Mouse (Mus musculus) left cerebral cortex, adult 11 months (tissue): Measurements from ENCODE around the gene Col4a4.
A peak's percentile ranks its signal among the peaks of the same experiment; 100 is the strongest.

Experiments
- DNase-seq: peaks from one replicate; pipeline ENCODE4 v3.0.0; 2022; ENCODE audit warnings: low spot score

The Col4a4 gene

DNA sequence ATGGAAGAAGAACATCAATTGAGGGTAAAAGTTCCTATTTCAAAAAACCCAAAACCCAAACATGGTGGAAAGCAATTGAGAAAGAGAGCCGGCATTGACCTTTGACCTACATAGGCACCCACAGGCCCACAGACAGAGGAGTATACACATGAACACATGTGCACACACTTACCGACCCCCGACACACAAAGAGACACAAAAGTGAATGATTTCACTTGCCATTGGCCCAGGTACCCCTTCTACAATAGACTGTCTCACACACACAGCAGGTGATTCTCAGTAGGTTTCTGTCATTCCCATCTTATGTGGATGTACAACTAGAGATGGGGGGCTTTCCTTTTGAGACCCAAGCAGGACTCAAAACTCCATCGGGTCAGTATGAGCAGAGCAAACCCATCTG lies 110.8 kb downstream of the Col4a4 start:
- no peak for DNase-seq

DNA sequence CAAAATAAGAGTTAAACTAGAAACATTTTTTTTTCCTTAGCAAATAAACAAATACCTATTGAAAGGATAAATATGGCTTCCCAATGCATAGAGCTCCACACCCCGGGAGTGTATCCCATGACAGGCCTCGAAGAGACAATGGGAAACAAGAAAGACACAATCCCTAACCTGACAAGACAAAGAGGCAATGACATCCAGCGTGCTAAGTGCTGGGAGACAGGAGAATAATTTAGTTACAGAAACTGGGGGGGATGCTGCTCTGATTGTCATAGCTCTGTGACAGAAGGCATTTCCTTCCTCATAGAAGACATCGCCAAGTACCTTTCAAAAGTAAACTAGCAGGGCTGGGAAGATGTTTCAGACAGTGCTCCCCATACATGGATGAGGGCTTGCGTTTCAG lies 111.4 kb downstream of the Col4a4 start:
- DNase-seq = no peak

DNA sequence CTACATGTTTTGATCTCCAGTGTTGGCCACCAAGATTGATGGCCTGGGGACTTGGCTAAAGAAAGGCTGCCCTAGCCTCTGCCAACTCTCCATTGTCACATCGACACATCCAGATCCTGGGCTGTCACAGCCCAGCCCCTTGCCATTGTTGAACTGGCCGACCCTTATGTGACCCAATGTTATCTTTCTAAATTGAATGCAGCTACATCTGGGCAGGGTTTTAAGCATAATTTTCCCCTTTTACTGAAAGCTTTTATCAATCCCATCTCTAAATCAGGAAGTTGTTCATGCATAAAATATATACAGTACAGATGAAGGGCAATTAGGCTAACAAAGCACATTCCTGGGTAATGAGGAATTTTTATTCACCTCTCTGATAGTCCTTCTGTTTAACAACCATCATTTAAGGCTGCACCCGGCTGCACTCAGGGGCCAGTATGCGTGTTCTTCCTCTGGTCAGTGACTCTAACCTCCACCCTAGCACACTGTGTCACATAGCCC lies 112.1 kb downstream of the Col4a4 start:
- DNase-seq = no peak

DNA sequence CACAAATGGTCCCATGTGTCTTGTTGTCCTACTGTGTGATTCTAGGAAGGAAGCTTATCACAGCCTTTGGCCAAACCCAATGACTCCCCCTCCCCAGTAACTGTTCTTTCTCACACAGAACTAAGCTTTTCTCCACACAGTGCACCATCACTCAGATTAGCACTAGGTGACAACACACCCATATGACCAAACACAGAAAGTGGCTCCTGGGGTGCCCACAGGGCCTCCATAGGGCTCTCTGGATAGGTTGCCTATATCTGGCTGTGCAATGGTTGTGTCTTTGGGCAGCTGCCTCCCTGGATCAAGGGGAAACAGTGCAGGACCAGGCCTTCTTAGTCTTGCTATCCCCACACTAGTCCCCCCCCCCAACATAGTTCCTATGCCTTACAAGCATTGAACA lies 113.2 kb downstream of the Col4a4 start:
- no peak for DNase-seq

DNA sequence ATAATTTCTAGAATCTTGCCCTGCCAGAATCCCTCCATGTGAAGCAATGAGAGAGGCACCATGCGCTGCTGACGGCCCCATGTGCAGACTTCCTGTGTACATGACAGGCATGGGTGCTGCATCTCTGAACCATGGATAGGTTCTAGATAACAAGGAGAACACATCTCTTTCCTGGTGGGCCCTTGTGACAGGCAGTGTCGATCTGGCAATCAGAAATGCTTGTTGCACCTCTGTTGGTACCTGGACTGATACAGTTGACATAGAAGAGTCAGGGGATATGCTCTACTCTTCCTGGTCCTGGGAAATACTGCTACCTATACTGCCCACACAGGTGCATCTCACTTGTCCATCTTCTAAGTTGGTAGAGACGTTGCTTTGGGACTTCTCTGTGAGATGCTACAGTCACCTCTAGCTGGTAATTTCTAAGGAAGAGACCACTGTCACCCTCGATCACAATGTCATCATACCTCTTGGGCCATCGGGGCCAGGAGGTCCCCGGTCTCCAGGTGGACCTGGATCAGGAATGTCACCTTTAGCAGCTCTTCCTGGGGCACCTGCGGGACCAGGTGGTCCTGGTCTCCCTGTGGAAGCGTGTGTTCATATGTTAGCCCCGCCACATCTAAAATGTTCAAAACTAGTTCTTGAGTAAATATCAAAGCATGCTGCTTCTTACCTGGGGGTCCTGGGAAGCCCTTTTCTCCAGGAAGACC lies 116.0 kb downstream of the Col4a4 start:
- DNase-seq = no peak

DNA sequence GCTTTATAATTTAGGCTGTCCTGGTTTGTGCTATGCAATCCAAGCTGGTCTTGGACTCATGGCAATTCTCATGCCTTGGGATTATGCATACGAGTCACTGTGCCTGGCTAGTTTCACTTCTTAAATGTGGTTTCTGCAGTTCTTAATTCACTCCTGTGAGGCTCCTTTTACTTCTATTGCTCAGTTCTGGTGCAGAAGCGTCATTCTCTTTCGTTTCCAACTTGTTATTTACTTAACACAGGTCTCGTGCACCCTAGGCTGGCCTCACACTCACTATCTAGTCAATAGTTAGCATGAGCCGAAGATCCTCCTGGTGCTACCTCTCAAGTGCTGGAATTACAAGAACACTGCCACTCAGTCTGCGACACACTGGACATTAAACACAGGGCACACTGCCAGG lies 117.8 kb downstream of the Col4a4 start:
- DNase-seq = no peak

DNA sequence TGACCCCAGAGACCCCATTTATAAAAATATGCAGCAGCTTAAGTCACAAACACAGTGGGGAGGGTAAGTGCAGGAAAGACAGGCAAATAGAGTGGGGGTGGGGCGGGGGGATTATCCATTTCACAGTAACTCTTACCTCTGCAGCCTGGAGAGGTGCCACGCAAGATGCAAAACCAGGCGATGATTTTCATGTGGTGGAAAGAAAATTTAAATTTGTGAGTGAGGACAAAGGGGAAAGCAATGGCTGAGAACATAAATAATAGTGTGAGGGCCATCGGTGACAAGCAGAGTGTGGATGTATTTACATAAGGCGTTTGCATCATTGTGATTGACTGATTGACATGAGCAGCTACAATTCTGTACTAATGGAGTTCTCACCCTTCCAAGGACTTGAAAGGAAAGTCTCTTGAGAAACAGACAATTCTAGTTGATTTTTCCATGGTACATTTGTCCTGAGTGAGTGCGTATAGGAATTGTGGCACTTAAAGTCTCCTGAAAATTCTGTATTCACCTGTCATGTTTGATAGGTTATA lies 121.3 kb downstream of the Col4a4 start:
- no peak for DNase-seq

DNA sequence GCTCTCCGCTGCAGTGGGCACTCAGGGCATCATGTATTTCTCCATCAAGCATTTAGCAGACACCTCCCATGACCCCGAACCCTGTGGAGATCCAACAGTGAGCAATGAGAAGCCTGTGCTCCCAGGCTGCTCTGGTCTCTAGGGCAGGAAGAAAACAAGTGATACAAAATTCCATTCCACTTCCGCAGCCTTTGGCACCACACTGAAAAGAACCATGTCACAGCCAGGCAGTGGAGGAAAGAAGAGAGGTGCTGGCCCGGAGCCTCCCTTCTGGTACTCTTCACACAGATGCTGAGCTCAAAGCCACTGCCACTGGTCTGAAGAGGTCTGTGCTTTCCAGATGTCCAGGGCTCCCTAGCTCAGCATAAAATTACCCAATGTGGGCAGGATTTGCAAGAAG lies 125.6 kb downstream of the Col4a4 start:
- no peak for DNase-seq

DNA sequence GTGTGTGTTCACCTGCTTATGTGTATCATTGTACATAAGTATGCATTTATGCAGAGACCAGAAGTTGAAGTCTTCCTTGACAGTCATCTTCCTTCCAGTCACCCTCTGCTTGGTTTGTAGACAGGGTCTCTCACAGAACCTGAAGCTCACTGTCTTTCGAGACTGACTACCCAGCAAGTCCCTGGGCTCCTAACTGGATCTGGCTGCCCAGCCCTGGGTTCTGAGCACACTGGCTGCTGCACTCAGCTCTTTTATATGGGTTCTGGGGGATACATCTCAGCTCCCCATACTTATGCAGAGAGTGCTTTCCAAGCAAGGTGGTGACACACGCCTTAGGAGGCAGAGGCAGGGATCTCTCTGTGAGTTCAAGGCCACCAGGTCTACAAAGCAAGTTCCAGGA lies 126.7 kb downstream of the Col4a4 start:
- DNase-seq = no peak

DNA sequence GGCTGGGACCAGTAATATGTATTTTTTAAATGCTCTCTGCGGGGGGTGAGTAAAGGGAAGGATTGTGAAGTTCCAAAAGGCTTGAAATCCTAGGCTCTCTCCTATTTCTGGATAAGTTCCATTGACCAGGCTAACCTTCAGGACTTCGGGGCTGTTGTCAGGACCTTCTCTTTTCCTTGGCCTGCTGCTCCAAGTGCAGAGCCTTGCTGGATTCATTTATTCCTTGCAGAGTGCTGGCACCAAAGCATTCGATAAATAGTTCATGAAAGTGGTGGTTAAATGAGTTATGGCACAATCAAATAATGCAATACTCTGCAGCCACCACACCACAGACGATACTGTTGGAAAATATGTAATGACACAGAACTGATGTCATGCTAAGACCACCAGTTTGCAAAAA lies 127.3 kb downstream of the Col4a4 start:
- DNase-seq = no peak

DNA sequence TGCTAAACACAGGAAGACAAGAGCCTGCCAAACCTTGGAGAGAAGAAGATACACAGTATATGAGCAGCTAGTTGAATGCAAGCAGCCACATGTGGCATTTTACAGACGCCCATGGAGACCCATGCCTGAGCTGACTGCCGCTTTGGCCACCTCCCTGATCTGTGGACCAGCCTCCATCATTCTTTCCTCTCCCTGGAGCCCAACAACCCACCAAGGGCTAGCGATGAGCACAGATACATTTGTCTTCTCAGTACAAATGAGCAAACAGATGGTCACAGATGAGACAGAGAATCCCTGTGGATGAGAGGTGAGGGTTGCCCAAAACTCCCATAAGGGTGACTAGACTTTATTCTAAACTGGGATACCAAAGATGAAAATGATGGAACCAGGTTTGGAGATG lies 132.6 kb downstream of the Col4a4 start:
- DNase-seq = no peak

DNA sequence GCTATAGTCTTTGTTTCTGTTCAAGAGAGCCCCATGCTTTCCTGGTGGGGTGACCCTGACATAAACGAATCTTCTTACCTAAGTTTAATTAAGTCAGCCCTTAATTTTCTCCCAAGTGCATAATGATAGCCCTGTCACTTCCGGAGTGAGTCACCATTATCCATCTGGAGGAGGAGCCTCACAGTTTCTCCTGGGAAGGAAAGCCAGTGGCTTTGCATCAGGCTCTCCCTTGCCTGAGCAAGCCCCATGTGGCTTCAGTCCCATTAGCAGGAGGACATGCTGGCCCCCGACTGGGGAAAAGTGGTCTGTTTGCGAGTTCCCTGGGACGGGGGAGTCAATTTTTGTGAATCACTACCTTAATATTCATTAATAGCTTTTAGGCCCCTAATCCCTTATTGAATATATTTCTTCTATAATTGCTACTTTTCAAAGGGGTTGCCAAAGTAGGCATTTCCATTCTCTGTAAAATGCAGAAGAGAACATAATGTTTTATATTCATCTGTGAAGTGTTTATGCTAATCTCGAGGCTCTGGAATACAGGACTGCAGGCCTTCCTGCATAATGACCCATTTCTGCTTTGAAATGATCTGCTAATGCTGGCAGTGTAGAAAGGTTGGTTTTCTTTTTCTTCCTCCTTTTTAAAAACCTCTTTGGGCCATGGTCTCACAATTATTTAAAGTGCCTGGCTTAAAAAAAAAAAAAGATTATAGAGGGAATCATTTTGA lies 134.6 kb downstream of the Col4a4 start:
- no peak for DNase-seq

DNA sequence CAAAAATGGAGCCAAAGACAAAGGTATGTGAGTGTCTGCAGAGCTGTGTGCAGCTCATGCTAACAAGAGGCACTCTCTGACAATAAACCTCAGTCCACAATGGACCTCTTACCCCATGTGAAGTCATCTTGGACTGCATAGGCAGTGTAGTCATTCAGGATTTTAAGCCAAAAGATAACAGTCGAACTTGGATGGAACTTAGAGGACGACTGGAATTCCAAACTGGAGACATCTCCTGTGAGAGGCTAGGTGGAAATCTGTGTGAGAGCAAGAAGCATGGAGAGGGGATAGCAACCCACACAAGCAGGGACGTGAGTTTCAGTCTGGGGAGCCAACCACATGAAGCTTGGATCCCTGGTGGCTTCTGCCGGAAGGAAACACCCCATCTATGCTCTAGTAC lies 136.8 kb downstream of the Col4a4 start:
- DNase-seq = no peak

DNA sequence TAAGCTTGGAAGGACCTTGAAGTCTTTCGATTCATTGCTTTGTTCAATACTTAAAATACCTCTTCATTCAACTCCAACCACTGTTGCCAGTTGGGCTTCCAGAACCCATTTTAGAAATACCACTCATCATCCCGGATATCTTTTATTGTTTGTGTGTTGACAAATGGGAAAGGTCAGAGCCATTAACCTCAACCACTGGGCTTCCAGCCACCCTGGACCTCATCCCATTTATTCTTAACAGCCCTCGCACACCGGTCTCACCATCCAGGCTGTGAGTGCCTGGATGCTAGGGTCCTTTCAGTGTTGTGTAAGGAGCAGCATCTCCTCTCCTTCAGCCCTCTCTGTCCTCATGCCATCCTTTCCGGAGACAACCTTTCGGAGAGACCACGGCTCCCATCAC lies 140.6 kb downstream of the Col4a4 start:
- no peak for DNase-seq

DNA sequence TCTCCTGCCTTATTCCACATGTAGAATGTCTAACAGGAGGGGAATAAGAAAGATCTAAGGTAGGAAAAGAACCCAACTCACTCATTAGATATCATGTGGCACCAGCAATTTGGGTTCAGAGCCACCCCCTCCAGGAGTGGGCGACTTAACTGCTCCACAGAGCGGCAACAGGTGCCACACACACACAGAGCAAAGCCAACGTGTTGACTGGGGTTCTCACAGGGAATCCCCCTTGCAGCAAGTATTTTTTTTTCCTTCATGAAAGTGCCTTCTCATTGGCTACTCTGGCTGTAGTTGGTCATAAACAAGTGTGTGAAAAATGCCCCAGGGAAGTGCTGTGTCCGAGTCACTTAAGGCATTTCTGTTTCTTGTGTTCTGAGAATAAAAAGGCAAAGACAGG lies 143.1 kb downstream of the Col4a4 start:
- DNase-seq = no peak

DNA sequence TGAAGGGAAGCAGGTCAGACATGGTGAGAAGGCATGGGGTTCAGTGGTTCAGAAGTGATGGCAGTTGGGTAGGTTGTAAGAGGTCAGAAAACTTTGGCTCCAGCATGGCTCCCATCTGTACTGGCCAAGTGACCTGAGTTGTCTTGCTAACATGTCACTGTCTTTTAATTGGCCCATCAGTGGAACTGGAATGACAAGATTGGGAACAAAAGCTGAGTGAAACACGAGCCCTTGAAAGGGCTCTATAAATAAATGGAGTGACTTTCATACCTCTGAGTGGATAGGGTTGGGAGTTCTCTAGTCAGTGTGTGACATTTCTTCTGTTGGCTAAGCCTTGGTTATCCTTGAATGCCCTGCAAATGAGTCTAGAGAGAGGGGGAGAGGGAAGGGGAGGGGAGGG lies 146.5 kb downstream of the Col4a4 start:
- no peak for DNase-seq

DNA sequence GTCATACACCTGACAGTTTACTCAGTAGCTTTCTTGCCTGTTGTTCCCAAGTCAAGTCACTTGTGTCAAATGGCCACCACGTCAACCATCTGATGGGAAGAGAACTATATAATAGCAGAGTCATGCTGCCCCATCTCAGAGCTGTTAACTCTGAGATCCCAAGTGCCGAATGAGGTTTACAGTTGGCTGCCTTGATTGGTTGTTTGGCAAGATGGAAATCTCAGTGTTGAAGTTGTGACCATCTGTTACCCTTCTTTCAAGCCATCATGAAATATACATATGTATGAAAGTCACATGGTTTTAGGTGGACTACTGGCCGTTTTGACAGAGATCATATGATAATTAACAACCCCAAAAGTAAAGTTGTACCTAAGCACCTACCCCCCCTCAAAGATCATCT lies 149.4 kb downstream of the Col4a4 start:
- no peak for DNase-seq

DNA sequence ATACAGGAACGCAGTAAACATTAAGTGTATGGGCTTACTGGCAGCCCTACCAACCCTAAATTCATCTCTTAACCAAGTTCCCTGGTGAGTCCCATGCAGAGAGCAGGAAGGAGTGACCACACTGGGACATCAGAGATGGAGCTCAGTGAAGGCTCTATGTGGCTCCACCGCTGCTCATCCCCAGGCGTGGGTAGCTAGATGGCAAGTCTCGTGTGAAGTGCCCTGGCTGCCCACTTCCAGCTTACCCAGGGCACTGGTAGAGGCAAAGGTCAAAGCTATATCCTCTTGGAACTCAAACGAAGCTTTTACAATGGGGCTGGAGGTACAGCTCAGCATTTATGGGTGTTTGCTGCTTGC lies 153.0 kb downstream of the Col4a4 start:
- no peak for DNase-seq

DNA sequence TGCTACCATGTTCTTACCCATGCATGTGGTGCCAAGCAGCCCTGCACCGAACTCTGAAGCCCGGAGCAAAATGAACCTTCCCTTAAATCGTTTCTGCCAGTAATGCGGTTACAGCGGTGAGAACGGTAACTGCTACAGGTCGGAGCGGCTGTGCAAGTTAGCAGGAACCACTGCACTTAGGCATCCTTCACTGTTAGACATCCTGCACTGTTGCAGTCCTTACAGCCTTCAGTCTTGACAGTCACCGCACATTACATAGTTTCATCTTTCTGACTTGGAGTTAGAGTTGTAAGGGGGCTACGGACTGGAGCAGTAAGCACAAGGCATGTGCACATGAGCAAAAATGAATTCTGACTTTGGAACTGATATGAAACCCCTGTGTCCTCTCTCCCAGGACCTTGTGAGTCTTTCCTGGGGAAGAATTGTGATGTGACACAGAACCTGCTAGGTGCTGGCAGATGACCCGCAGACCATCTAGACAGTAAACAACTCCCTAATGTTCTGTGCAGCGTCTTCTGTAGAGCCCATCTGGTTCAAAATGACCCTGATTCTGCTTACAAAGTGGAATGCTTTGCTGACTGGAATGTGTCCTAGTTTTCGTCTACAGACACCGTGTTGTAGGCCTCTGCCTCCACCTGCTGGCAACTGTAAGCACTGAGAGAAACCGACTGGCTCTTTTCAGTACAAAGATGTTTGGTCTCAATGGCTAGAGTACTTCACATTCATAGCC lies 153.6 kb downstream of the Col4a4 start:
- peak; percentile 58 for DNase-seq

DNA sequence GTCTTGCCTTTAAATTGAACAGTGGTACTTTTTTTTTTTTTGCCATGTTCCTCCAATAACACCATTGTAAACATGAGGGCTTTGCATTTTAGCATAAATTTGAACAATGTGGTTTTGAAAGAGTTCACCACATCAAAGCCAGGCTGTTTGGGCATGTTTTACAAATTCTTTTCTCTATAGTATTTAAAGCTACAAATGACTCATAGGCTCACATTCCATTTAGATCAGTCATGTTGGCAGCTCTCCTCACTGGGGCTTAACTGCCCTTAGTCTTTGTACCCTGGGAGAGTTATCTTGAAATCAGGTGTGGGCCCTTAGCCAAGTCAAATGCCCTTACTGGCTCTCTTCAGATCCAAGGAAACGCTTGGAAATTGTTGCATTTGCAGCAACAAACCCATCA lies 157.6 kb downstream of the Col4a4 start:
- no peak for DNase-seq

DNA sequence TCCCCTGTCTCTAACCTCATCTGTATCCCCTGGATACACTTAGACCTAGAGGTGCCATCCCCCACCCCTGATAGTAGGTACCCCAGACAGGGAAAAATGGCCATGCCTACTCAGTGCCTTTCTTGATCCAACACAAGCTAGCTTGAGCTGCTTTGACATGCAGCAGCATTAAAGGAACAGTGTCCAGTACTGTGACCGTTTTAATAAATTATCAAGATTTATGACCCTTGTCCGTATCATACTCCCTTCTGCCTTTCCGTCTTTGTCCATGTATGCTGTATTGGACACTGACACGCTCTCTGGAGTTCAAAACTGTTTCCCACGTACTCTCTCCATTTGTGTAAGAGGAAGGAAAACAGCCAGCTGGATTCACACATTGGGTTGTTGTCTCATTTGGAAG lies 158.9 kb downstream of the Col4a4 start:
- DNase-seq = no peak

DNA sequence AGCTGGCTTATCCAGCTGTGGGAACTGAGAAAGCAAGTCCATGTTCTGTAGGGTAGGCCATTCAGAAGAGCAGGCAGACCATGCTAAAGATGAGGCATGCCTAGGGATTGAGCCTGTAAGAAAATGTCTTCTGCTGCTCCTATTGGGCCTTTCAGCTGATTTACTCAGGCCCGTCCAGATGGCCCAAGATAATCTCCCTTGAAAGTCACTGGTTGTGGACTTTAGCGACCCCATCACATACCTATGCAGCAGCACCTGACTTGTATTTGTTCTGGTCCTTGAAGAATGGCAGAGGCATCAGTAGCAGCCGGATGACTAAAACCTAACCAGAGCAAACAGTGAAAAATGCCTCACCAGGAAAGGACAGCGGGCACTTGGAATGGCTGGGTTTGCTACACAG lies 171.0 kb downstream of the Col4a4 start:
- DNase-seq = no peak

DNA sequence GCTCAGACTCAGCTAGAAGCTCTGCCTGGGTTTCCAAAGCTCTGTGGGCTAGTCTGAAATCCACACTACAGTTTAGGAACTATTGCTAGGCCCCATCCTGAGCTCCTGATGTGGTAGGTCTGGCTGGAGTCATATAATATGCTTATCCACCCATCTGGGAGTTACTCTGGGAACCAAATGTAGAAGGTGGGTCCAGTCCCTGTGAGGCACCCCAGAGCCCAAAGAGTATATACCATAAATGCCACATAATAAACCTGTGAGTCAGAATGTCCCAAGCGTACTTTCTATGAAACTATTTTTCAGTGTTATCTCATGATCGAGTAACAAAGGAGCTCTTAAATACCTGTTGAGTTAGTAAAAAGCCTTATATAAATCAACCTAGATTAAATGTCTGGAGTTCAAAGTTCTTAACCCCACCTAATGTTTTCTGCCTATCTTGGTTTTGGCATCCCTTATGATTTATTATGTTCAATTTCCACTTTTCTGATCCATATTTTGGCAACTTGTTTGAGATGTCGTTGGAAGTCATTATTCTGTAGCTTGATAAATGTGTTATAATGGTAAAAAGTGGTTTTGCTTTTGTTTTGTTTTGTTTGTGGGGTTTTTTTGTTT lies 172.1 kb downstream of the Col4a4 start:
- DNase-seq = no peak
